16 mouse cellular contexts compared by ENCODE assay signal in the genomic region with DNA sequence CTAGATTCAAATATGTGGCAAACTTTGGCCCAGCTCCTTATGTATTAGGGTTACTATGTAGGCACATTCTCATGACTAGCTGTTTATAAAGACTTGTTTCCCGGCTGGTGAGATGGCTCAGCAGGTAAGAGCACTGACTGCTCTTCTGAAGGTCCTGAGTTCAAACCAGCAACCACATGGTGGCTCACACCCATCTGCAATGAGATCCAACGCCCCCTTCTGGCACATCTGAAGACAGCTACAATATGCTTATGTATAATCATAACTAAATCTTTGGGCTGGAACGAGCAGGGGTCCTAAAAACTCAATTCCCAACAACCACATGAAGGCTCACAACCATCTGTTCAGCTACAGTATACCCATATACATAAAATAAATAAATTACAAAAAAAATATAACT. TPM values are rescaled to one million over a fixed set of nuclear protein-coding genes. Genes with fewer than 3 reads are reported as not detected.
DNase-seq lines count a peak whose midpoint lies in the region; ATAC-seq and TF ChIP-seq lines count a peak whose summit lies in the region.
"Had no signal": no experiment of that assay in that cellular context is flagged by ENCODE, and none has a peak within 500 bp of the region (broad histone marks: within the 10 kb centered on the region; RNA-seq: fewer than 3 reads in every experiment).

No protein-coding gene starts in this region.

- 61% methylated on average over 3 of the region's 3 CpGs for WGBS in lung, adult 2 months

- peak; percentile 76 for DNase-seq in heart, adult 11 months
- no peak for DNase-seq in heart, adult 18-20 months
- DNase-seq in lung, adult 2 months: no peak
- no peak for DNase-seq in lung, postnatal 4 days
- DNase-seq in cerebellum, adult 18-20 months: no peak
- DNase-seq: adrenal gland, postnatal 36 days; heart, postnatal 36 days; kidney, postnatal 4 days; midbrain, embryonic 14.5 days; retina, postnatal 1 day had no signal

- no peak overlapping the region for H3K4me3 ChIP-seq in lung, adult 2 months (replicated peaks; ENCODE audit: extremely low read depth, low read depth, low read length)
- H3K4me3 ChIP-seq: erythroblast, embryonic 14.5 days; limb, embryonic 15.5 days; neural tube, embryonic 12.5 days had no signal

- ATAC-seq in CD4-positive, CD25-positive, alpha-beta regulatory T cell, adult 4 months: peak; percentile 30
- 0 out of 2 replicates have a peak, but pooled peaks have one; percentile 34 for ATAC-seq in neutrophil, adult 5-6 weeks (ENCODE audit: extremely low read depth, insufficient number of reproducible peaks, low FRiP score, poor library complexity, severe bottlenecking)
- no peak for ATAC-seq in megakaryocyte-erythroid progenitor cell, adult 5-6 weeks (replicated peaks; ENCODE audit: low FRiP score, low TSS enrichment, poor library complexity, severe bottlenecking)

- 0 out of 2 replicates have a peak, but pooled peaks have one; percentile 18 for TF ChIP-seq CTCF in lung, adult 2 months (IDR thresholded peaks at IDR 0.05; ENCODE audit: insufficient read depth, low read length)

- TF ChIP-seq POLR2A in lung, adult 2 months (IDR thresholded peaks at IDR 0.05; ENCODE audit: borderline replicate concordance, extremely low read depth, low read depth, low read length): no peak

- no peaks in the 10 kb centered on the region for H3K4me1 ChIP-seq in lung, adult 2 months (ENCODE audit: control insufficient read depth, insufficient read depth, low read length)
- H3K4me1 ChIP-seq: limb, embryonic 15.5 days; neural tube, embryonic 12.5 days had no signal

RNA-seq across cellular contexts. Expression of a gene that starts 24.4 kb away (rescaled TPM):
- 1 to 10 TPM; 7.1 to 8.3 TPM for total RNA-seq in heart, adult 18-20 months (2021)
- polyA plus RNA-seq in lung, adult 2 months (2012; rRNA removed): 32.0 and 37.8 TPM in 2 replicates
- polyA plus RNA-seq in CD4-positive, CD25-positive, alpha-beta regulatory T cell, adult 4 months (2017; shearing (Covaris generic)): 10 to 100 TPM in 1 of 2 experiments, 1 to 10 TPM in 1; 8.8 to 15.8 TPM
- total RNA-seq in neutrophil, adult 5-6 weeks (2017): 432 and 448 TPM in 2 replicates
- 1.7 and 12.8 TPM in 2 replicates for total RNA-seq in megakaryocyte-erythroid progenitor cell, adult 5-6 weeks (2014; fragmentation: Nextera tagmentation)
- total RNA-seq in megakaryocyte-erythroid progenitor cell, adult 5-6 weeks (2017): 3.3 and 3.9 TPM in 2 replicates

Comparison
In these comparisons a context has a peak if more than half of its experiments do, and no peak if none do; other contexts are left out.
1. RNA of a gene that starts 24.4 kb away (total RNA-seq): 432 to 448 TPM in neutrophil, adult 5-6 weeks; 7.1 to 8.3 TPM in heart, adult 18-20 months and 1.7 to 12.8 TPM in megakaryocyte-erythroid progenitor cell, adult 5-6 weeks; every median in the first group is over 10 times any median in the second.